Mouse (Mus musculus) myocyte (in vitro differentiated cells): ENCODE measurements around the gene Dnttip1. TPM values are rescaled to one million over a fixed set of nuclear protein-coding genes. Genes with fewer than 3 reads are reported as not detected.

Experiments used
- H3K27me3 ChIP-seq: one replicate; pipeline ENCODE4 v1.6.1; 2011; ENCODE audit not compliant: control insufficient read depth, insufficient read depth, insufficient read length
- H3K36me3 ChIP-seq: one replicate; pipeline ENCODE4 v1.6.1; 2011; ENCODE audit not compliant: control insufficient read depth, insufficient read depth
- H3K4me2 ChIP-seq: one replicate; pipeline ENCODE4 v1.6.1; 2011; ENCODE audit warnings: low read depth, control low read depth
- H3K4me3 ChIP-seq: one replicate; pipeline ENCODE4 v1.5.1; 2011; ENCODE audit warnings: mild to moderate bottlenecking, control low read depth, moderate library complexity
- H3K79me2 ChIP-seq: one replicate; pipeline ENCODE4 v1.6.1; 2011; ENCODE audit not compliant: control insufficient read depth, insufficient read depth
- H3ac ChIP-seq: one replicate; pipeline ENCODE4 v1.6.1; 2011; ENCODE audit not compliant: control insufficient read depth, insufficient read length
- CEBPB ChIP-seq: IDR thresholded peaks from 2 replicates; pipeline ENCODE4 v1.6.1; 2011; ENCODE audit warnings: mild to moderate bottlenecking, moderate library complexity; ENCODE audit not compliant: poor library complexity, insufficient read depth, severe bottlenecking
- E2F4 ChIP-seq: IDR thresholded peaks from one replicate; pipeline ENCODE4 v1.6.1; 2011; ENCODE audit warnings: mild to moderate bottlenecking, control low read depth, moderate library complexity; ENCODE audit not compliant: insufficient read depth
- MAX ChIP-seq: IDR thresholded peaks from one replicate; pipeline ENCODE4 v1.6.1; 2011; ENCODE audit warnings: low read depth, mild to moderate bottlenecking, control low read depth
- MYOD1 ChIP-seq, 3 experiments: IDR thresholded peaks; one replicate each; pipeline ENCODE4 v1.6.1; 2011; ENCODE audit warnings: control low read depth in 2 of 3, low read depth in 2 of 3, mild to moderate bottlenecking in 2 of 3, moderate library complexity in 1 of 3; ENCODE audit not compliant: insufficient read length in 2 of 3, control insufficient read depth in 1 of 3
- MYOG ChIP-seq, 3 experiments: IDR thresholded peaks; one replicate each; pipeline ENCODE4 v1.6.1; 2011; ENCODE audit warnings: control low read depth in 2 of 3, low read depth in 2 of 3, mild to moderate bottlenecking in 2 of 3; ENCODE audit not compliant: insufficient read length in 2 of 3, control insufficient read depth in 1 of 3, insufficient read depth in 1 of 3
- POLR2A ChIP-seq: IDR thresholded peaks from one replicate; pipeline ENCODE4 v1.6.1; 2011; ENCODE audit warnings: low read depth, mild to moderate bottlenecking, control low read depth, moderate library complexity; ENCODE audit not compliant: insufficient read length
- POLR2AphosphoS2 ChIP-seq: IDR thresholded peaks from one replicate; pipeline ENCODE4 v1.6.1; 2011; ENCODE audit warnings: low read depth, control low read depth; ENCODE audit not compliant: insufficient read length
- REST ChIP-seq: IDR thresholded peaks from one replicate; pipeline ENCODE4 v1.6.1; 2011; ENCODE audit warnings: mild to moderate bottlenecking, control low read depth, moderate library complexity; ENCODE audit not compliant: insufficient read depth, insufficient read length
- SRF ChIP-seq: IDR thresholded peaks from one replicate; pipeline ENCODE4 v1.6.1; 2011; ENCODE audit warnings: low read depth; ENCODE audit not compliant: control insufficient read depth, insufficient read length
- TCF12 ChIP-seq: IDR thresholded peaks from one replicate; pipeline ENCODE4 v1.6.1; 2011; ENCODE audit warnings: mild to moderate bottlenecking, control low read depth; ENCODE audit not compliant: poor library complexity, insufficient read depth, severe bottlenecking
- TCF3 ChIP-seq: IDR thresholded peaks from one replicate; pipeline ENCODE4 v1.6.1; 2011; ENCODE audit warnings: low read depth, control low read depth; ENCODE audit not compliant: insufficient read length
- USF1 ChIP-seq: IDR thresholded peaks from one replicate; pipeline ENCODE4 v1.6.1; 2011; ENCODE audit warnings: low read depth, mild to moderate bottlenecking, control low read depth, moderate library complexity
- polyA plus RNA-seq: library from polyadenylated mRNA; unstranded; fragments of >200 nt; fragmentation: generic; extraction: Trizol; gene quantifications from one replicate; pipeline ENCODE4 v1.2.1, GENCODE M21; 2012; ENCODE audit warnings: missing spikeins

The Dnttip1 gene
- 63.0 TPM for polyA plus RNA-seq

- no peaks in the 10 kb centered on the region for H3K27me3 ChIP-seq
- TF ChIP-seq USF1: no peak
- no peak for TF ChIP-seq REST
- TF ChIP-seq POLR2A: peak; percentile 81
- TF ChIP-seq SRF: peak; percentile 38
- no peak for TF ChIP-seq TCF12
- peak within 1 kb of the TSS; percentile 79 for H3K4me3 ChIP-seq
- H3K36me3 ChIP-seq: peaks cover 9% of the 10 kb centered on the region
- H3K4me2 ChIP-seq: peak within 1 kb of the TSS; percentile 100
- peak within 1 kb of the TSS; percentile 77 for H3ac ChIP-seq
- H3K79me2 ChIP-seq: peaks cover 40% of the 10 kb centered on the region
These were observed at the start of gene Dnttip1, which contains the start of gene Wfdc3 for GRCm38 (mm10) chr2:164745843-164746479. Gene Dnttip1, plus strand, starts transcription at chr2:164745983. Gene Wfdc3, minus strand, starts transcription at chr2:164745931.

- TF ChIP-seq E2F4: no peak
- no peak for TF ChIP-seq TCF12
- TF ChIP-seq MAX: no peak
- TF ChIP-seq USF1: no peak
- no peak for TF ChIP-seq POLR2AphosphoS2
- no peak for TF ChIP-seq POLR2A
- TF ChIP-seq CEBPB: no peak
- no peak for TF ChIP-seq MYOG (IDR thresholded peaks at IDR 0.05; ENCODE audit: control insufficient read depth in 1 of 3, insufficient read depth in 1 of 3, insufficient read length in 2 of 3, low read depth in 2 of 3)
- TF ChIP-seq SRF: no peak
- no peak for TF ChIP-seq MYOD1 (IDR thresholded peaks at IDR 0.05; ENCODE audit: control insufficient read depth in 1 of 3, insufficient read length in 2 of 3, low read depth in 2 of 3)
- no peak for TF ChIP-seq REST
- no peak for TF ChIP-seq TCF3
- H3K27me3 ChIP-seq: peaks cover 24% of the 10 kb centered on the region
- H3K4me2 ChIP-seq: no peak within 1 kb of the TSS
- H3K36me3 ChIP-seq: no peaks in the 10 kb centered on the region
- H3K79me2 ChIP-seq: no peaks in the 10 kb centered on the region
- no peak within 1 kb of the TSS for H3K4me3 ChIP-seq
- no peak within 1 kb of the TSS for H3ac ChIP-seq
These were observed 47.6 kb upstream of the Dnttip1 start, which contains the start of gene Spint4 for GRCm38 (mm10) chr2:164698201-164698600. Gene Spint4, plus strand, starts transcription at chr2:164698501.

DNA sequence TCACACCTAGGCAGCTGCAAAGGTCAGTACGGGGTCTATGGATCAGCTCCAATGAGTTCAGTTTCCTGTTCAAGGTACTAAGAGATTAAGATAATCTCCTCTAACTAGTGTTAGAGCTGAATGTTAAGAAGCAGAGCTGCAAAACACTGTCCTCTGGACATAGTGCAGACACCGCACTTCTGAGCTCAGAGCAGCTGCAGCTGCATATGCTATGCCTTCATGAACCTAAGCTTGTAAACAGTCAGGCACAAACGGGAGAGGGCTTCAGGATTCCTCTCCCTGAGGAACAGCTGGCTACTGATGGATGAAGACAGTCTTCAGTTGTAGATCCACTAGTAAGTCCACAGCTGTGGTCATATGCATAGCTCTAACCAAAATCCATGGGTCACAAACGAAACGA, 44.8 kb upstream of the Dnttip1 start:
- no peaks in the 10 kb centered on the region for H3K79me2 ChIP-seq
- H3K4me3 ChIP-seq: no peak overlapping the region
- no peak overlapping the region for H3ac ChIP-seq
- peaks cover 18% of the 10 kb centered on the region for H3K27me3 ChIP-seq
- TF ChIP-seq MAX (no peak), POLR2AphosphoS2 (no peak), USF1 (no peak), MYOG (IDR thresholded peaks at IDR 0.05; ENCODE audit: control insufficient read depth in 1 of 3, insufficient read depth in 1 of 3, insufficient read length in 2 of 3, low read depth in 2 of 3) (no peak), MYOD1 (IDR thresholded peaks at IDR 0.05; ENCODE audit: control insufficient read depth in 1 of 3, insufficient read length in 2 of 3, low read depth in 2 of 3) (no peak), E2F4 (no peak), REST (no peak), TCF12 (no peak), POLR2A (no peak), SRF (no peak)
- no peaks in the 10 kb centered on the region for H3K36me3 ChIP-seq
- H3K4me2 ChIP-seq: no peak overlapping the region

DNA sequence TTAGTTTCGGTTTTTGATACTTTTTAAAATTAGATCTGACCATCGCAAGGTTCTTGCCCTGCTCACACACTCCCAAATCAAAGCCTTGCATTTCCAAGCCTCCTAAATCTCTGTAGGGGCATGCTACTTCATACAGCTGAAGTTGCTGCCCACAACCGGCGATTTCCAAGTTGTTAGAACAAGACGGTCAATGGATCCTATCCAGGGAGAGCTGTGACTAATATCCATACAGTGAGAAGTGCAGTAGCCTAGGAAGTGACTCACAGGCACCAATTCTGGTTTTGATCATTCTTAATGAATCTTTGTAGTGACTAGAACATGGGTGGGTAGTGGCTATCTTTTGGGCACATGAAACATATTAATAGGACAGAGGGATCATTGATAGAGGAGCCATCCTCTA, 44.0 kb upstream of the Dnttip1 start:
- TF ChIP-seq REST: no peak
- TF ChIP-seq POLR2AphosphoS2: no peak
- no peak for TF ChIP-seq TCF12
- TF ChIP-seq CEBPB: no peak
- TF ChIP-seq POLR2A: no peak
- TF ChIP-seq MAX: no peak
- TF ChIP-seq MYOD1 (IDR thresholded peaks at IDR 0.05; ENCODE audit: control insufficient read depth in 1 of 3, insufficient read length in 2 of 3, low read depth in 2 of 3): no peak
- no peak for TF ChIP-seq USF1
- Histone ChIP-seq H3K36me3 (no peaks in the 10 kb centered on the region), H3K27me3 (peaks cover 18% of the 10 kb centered on the region), H3K4me3 (no peak overlapping the region), H3K79me2 (no peaks in the 10 kb centered on the region), H3K4me2 (no peak overlapping the region), H3ac (no peak overlapping the region)

- peaks cover 13% of the 10 kb centered on the region for H3K27me3 ChIP-seq
- no peak overlapping the region for H3K4me3 ChIP-seq
- no peaks in the 10 kb centered on the region for H3K79me2 ChIP-seq
- H3ac ChIP-seq: no peak overlapping the region
- no peak for TF ChIP-seq MYOG (IDR thresholded peaks at IDR 0.05; ENCODE audit: control insufficient read depth in 1 of 3, insufficient read depth in 1 of 3, insufficient read length in 2 of 3, low read depth in 2 of 3)
- TF ChIP-seq REST: no peak
- no peak for TF ChIP-seq POLR2A
- no peak for TF ChIP-seq TCF3
- no peak for TF ChIP-seq MAX
- no peaks in the 10 kb centered on the region for H3K36me3 ChIP-seq
- H3K4me2 ChIP-seq: no peak overlapping the region
These were observed 41.5 kb upstream of the Dnttip1 start for GRCm38 (mm10) chr2:164704235-164704634.
